Mouse (Mus musculus) heart, embryonic 13.5 days (tissue): ENCODE measurements around the gene Scn10a. TPM values are rescaled to one million over a fixed set of nuclear protein-coding genes. Genes with fewer than 3 reads are reported as not detected.

Source experiments
- ATAC-seq: fragments of 200-750 bp; cut with Nextera tagmentation; 2 replicates; pipeline ENCODE4 v1.8.0; 2017; ENCODE audit warnings: moderate TSS enrichment; ENCODE audit not compliant: insufficient number of reproducible peaks, low FRiP score, low TSS enrichment; ENCODE audit errors: extremely low read depth
- H3K27ac ChIP-seq: fragments of 300-500 bp; sonication (generic); replicated peaks from 2 replicates; pipeline ENCODE4 v1.5.1; 2015; ENCODE audit warnings: moderate library complexity, mild to moderate bottlenecking, inconsistent platforms
- H3K27me3 ChIP-seq: fragments of 300-500 bp; sonication (generic); replicated peaks from 2 replicates; pipeline ENCODE4 v1.6.1; 2015; ENCODE audit warnings: mild to moderate bottlenecking, inconsistent platforms
- H3K36me3 ChIP-seq: fragments of 300-500 bp; sonication (generic); 2 replicates; pipeline ENCODE4 v1.6.1; 2015; ENCODE audit warnings: mild to moderate bottlenecking, inconsistent platforms
- H3K4me1 ChIP-seq: fragments of 300-500 bp; sonication (generic); 2 replicates; pipeline ENCODE4 v1.6.1; 2015; ENCODE audit warnings: inconsistent platforms
- H3K4me2 ChIP-seq: fragments of 300-500 bp; sonication (generic); 2 replicates; pipeline ENCODE4 v1.6.1; 2015; ENCODE audit warnings: inconsistent platforms, mild to moderate bottlenecking, moderate library complexity
- H3K4me3 ChIP-seq: fragments of 300-500 bp; sonication (generic); 2 replicates; pipeline ENCODE4 v1.5.1; 2015; ENCODE audit warnings: moderate library complexity, mild to moderate bottlenecking, inconsistent platforms
- H3K9ac ChIP-seq: fragments of 300-500 bp; sonication (generic); 2 replicates; pipeline ENCODE4 v1.6.1; 2015; ENCODE audit warnings: inconsistent platforms, mild to moderate bottlenecking, moderate library complexity
- H3K9me3 ChIP-seq: fragments of 300-500 bp; sonication (generic); 2 replicates; pipeline ENCODE4 v1.6.1; 2016; ENCODE audit warnings: inconsistent platforms
- whole genome bisulfite sequencing: fragments of 180-500 bp; shearing (Covaris S2); methylation state at CpG from one replicate; pipeline ENCODE4 v1.1.7; 2015; ENCODE audit warnings: mixed read lengths; 5-methylcytosine and 5-hydroxymethylcytosine counted together
- polyA plus RNA-seq: library from polyadenylated mRNA; unstranded; fragments of >200 nt; fragmentation: Nextera tagmentation; extraction: Ambion mirVana; gene quantifications from 2 replicates; pipeline ENCODE4 v1.2.1, GENCODE M21; 2015

The Scn10a gene
- polyA plus RNA-seq, 1 experiment from 2014 or later, result 0.75 TPM

GRCm38 (mm10) chr9:119725293-119725862, 6.3 kb upstream of the Scn10a start:
- H3K36me3 ChIP-seq, result no peaks in the 10 kb centered on the region
- H3K9ac ChIP-seq, result no peak overlapping the region
- peaks cover 9% of the 10 kb centered on the region; the same call in 1 of the 2 replicates for H3K27me3 ChIP-seq
- H3K4me1 ChIP-seq, result peaks cover 23% of the 10 kb centered on the region
- H3K9me3 ChIP-seq, result no peaks in the 10 kb centered on the region
- no peak overlapping the region for H3K4me2 ChIP-seq
- no peak for ATAC-seq
- no peak overlapping the region for H3K27ac ChIP-seq
- H3K4me3 ChIP-seq, result no peak overlapping the region
- WGBS, result 59% methylated on average over 6 of the region's 6 CpGs

- Histone ChIP-seq H3K27me3 (no peaks in the 10 kb centered on the region; the same call in 1 of the 2 replicates), H3K36me3 (no peaks in the 10 kb centered on the region), H3K27ac (no peak overlapping the region), H3K9ac (no peak overlapping the region), H3K9me3 (no peaks in the 10 kb centered on the region), H3K4me3 (no peak overlapping the region), H3K4me2 (no peak overlapping the region), H3K4me1 (no peaks in the 10 kb centered on the region)
- no peak for ATAC-seq
- WGBS, result 8% methylated on average over 6 of the region's 6 CpGs
These were observed 12.4 kb downstream of the Scn10a start for GRCm38 (mm10) chr9:119706700-119707099.

GRCm38 (mm10) chr9:119691505-119691904, 27.6 kb downstream of the Scn10a start:
- no peak overlapping the region for H3K27ac ChIP-seq
- no peaks in the 10 kb centered on the region for H3K4me1 ChIP-seq
- no peaks in the 10 kb centered on the region for H3K27me3 ChIP-seq
- H3K4me3 ChIP-seq, result no peak overlapping the region
- 0 out of 2 replicates have a peak, but pooled peaks cover under 1% of the 10 kb centered on the region for H3K9me3 ChIP-seq
- no peaks in the 10 kb centered on the region for H3K36me3 ChIP-seq
- H3K4me2 ChIP-seq, result no peak overlapping the region
- ATAC-seq, result no peak
- WGBS, result 51% methylated on average over 7 of the region's 7 CpGs
- H3K9ac ChIP-seq, result no peak overlapping the region

- ATAC-seq, result no peak
- no peak overlapping the region for H3K4me2 ChIP-seq
- H3K9ac ChIP-seq, result no peak overlapping the region
- H3K4me3 ChIP-seq, result no peak overlapping the region
- no peak overlapping the region for H3K27ac ChIP-seq
- H3K27me3 ChIP-seq, result no peaks in the 10 kb centered on the region
- WGBS, result 58% methylated on average over 8 of the region's 8 CpGs
- H3K36me3 ChIP-seq, result no peaks in the 10 kb centered on the region
- H3K9me3 ChIP-seq, result peaks cover 5% of the 10 kb centered on the region; the same call in 1 of the 2 replicates
- H3K4me1 ChIP-seq, result no peaks in the 10 kb centered on the region
These were observed 28.1 kb downstream of the Scn10a start for GRCm38 (mm10) chr9:119691001-119691400.

DNA sequence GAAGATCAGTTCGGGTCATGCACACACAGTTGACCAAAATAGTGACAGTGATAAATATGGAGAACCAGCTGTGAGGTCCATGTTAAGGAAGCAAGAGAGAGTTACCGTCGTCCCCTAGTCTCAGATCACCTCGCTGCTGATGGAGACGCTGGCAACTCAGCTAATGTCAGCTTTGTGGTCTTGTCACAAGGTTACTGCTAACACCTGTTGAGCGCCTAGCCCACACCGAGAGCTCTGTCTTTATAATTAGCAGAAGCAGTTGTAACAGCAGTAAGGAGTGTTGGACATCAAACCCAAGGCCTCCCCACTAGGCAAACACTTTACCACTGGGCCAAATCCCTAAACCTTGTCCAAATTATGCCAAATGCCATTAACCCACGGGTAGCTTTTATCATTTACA, 31.2 kb downstream of the Scn10a start:
- Histone ChIP-seq H3K4me2 (no peak overlapping the region), H3K36me3 (no peaks in the 10 kb centered on the region), H3K9ac (no peak overlapping the region), H3K4me1 (no peaks in the 10 kb centered on the region), H3K27ac (no peak overlapping the region), H3K27me3 (0 out of 2 replicates have a peak, but pooled peaks cover 4% of the 10 kb centered on the region), H3K9me3 (peaks cover 8% of the 10 kb centered on the region; the same call in 1 of the 2 replicates), H3K4me3 (no peak overlapping the region)
- ATAC-seq, result no peak
- 60% methylated on average over 8 of the region's 8 CpGs for WGBS

- Histone ChIP-seq H3K4me3 (no peak overlapping the region), H3K4me1 (no peaks in the 10 kb centered on the region), H3K36me3 (no peaks in the 10 kb centered on the region), H3K9me3 (peaks cover 8% of the 10 kb centered on the region; the same call in 1 of the 2 replicates), H3K27ac (no peak overlapping the region), H3K4me2 (no peak overlapping the region), H3K27me3 (0 out of 2 replicates have a peak, but pooled peaks cover 5% of the 10 kb centered on the region), H3K9ac (no peak overlapping the region)
- ATAC-seq, result no peak
- WGBS, result 89% methylated on average over 8 of the region's 8 CpGs
These were observed 32.9 kb downstream of the Scn10a start for GRCm38 (mm10) chr9:119686187-119686586.

DNA sequence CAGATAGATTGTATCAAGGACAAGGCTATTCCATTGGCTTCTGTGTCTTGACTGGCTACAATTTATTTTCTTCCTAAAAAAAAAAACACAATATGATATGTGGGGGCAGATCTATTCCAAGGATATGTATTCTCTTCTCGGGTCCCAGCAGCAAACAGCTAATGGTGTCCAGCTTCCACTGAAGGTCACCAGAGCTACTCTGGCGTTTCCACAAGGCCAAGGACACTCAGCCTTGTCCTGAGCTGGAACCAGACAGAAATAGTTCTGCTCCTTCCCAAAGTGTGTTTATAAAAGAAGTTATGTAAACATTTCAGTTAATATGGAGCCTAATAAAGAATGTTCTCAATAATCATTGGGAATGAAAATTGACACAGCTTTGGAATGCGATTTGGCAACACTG, 38.2 kb downstream of the Scn10a start:
- no peak overlapping the region for H3K4me2 ChIP-seq
- H3K27me3 ChIP-seq, result peaks cover 5% of the 10 kb centered on the region; the same call in 1 of the 2 replicates
- peaks cover 1% of the 10 kb centered on the region; the same call in 1 of the 2 replicates for H3K9me3 ChIP-seq
- WGBS, result 62% methylated on average over 3 of the region's 3 CpGs
- H3K4me1 ChIP-seq, result no peaks in the 10 kb centered on the region
- H3K4me3 ChIP-seq, result no peak overlapping the region
- no peak for ATAC-seq
- H3K36me3 ChIP-seq, result no peaks in the 10 kb centered on the region
- no peak overlapping the region for H3K27ac ChIP-seq
- no peak overlapping the region for H3K9ac ChIP-seq

- Histone ChIP-seq H3K27ac (no peak overlapping the region), H3K4me3 (no peak overlapping the region), H3K9me3 (no peaks in the 10 kb centered on the region), H3K27me3 (peaks cover 19% of the 10 kb centered on the region; the same call in 1 of the 2 replicates), H3K9ac (no peak overlapping the region), H3K4me1 (no peaks in the 10 kb centered on the region), H3K36me3 (no peaks in the 10 kb centered on the region), H3K4me2 (no peak overlapping the region)
- WGBS, result 43% methylated on average over 1 of the region's 1 CpGs
- no peak for ATAC-seq
These were observed 55.0 kb downstream of the Scn10a start for GRCm38 (mm10) chr9:119664109-119664508.

GRCm38 (mm10) chr9:119656111-119656510, 63.0 kb downstream of the Scn10a start:
- H3K4me1 ChIP-seq, result peaks cover 14% of the 10 kb centered on the region
- no peak overlapping the region for H3K4me3 ChIP-seq
- no peaks in the 10 kb centered on the region for H3K9me3 ChIP-seq
- H3K4me2 ChIP-seq, result no peak overlapping the region
- no peak overlapping the region for H3K9ac ChIP-seq
- peaks cover 37% of the 10 kb centered on the region; the same call in 1 of the 2 replicates for H3K27me3 ChIP-seq
- H3K36me3 ChIP-seq, result no peaks in the 10 kb centered on the region
- no peak for ATAC-seq
- WGBS, result 16% methylated on average over 6 of the region's 6 CpGs
- no peak overlapping the region for H3K27ac ChIP-seq

- ATAC-seq, result no peak
- H3K27ac ChIP-seq, result no peak overlapping the region
- no peak overlapping the region for H3K9ac ChIP-seq
- 41% methylated on average over 5 of the region's 5 CpGs for WGBS
- H3K4me1 ChIP-seq, result peaks cover 14% of the 10 kb centered on the region
- peaks cover 21% of the 10 kb centered on the region; the same call in 1 of the 2 replicates for H3K27me3 ChIP-seq
- no peaks in the 10 kb centered on the region for H3K36me3 ChIP-seq
- H3K9me3 ChIP-seq, result no peaks in the 10 kb centered on the region
- H3K4me2 ChIP-seq, result no peak overlapping the region
- no peak overlapping the region for H3K4me3 ChIP-seq
These were observed 65.4 kb downstream of the Scn10a start for GRCm38 (mm10) chr9:119653758-119654157.

DNA sequence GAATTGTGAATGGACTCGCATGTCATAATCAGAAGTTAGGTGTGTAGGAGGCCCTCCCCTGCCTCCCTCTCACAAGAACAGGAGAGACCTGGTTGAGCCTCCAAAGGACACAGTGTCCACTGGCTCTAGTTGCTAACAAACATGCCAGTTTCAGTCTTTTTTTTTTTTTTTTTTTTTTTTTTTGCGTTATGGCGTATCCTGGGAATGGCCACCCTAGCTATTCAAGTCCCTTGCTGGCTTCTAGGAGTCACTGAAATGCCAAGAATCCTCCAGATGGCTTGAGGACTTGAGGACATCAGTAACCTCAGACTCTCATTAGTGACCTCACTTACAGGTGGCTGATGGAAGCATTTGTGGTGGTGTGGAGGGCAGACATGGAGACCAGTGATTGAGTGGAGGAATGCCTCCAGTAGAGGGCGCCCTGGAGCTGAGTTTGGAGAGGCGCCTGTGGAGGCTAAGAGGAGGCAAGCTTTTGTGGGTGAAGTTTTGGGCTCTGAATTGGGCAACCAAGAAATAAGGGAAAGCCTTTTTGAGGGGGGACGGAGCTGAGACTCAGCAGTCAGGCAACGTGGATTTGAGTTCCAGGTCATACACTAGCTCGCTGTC, 72.1 kb downstream of the Scn10a start:
- 0 out of 2 replicates have a peak, but pooled peaks cover 13% of the 10 kb centered on the region for H3K4me1 ChIP-seq
- no peak for ATAC-seq
- WGBS, result 61% methylated on average over 8 of the region's 8 CpGs
- H3K9me3 ChIP-seq, result no peaks in the 10 kb centered on the region
- no peak overlapping the region for H3K27ac ChIP-seq
- H3K4me2 ChIP-seq, result no peak overlapping the region
- peaks cover 12% of the 10 kb centered on the region for H3K27me3 ChIP-seq
- H3K36me3 ChIP-seq, result no peaks in the 10 kb centered on the region
- no peak overlapping the region for H3K9ac ChIP-seq
- no peak overlapping the region for H3K4me3 ChIP-seq

DNA sequence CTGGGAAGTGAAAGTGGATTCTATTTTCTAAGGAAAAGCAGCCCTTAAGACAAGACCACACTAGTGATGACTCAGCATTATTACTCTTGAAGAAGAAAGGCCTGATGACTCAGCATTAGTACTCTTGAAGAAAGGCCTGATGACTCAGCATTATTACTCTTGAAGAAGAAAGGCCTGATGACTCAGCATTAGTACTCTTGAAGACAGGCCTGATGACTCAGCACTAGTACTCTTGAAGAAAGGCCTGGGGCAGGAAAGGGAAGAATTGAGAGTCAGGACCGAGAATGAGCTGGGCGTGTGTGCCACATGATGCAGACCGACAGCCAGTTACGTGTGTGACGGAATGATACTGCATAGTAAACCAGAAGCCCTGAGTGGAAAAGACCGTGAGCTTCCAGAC, 77.1 kb downstream of the Scn10a start:
- H3K4me1 ChIP-seq, result 0 out of 2 replicates have a peak, but pooled peaks cover 13% of the 10 kb centered on the region
- H3K36me3 ChIP-seq, result no peaks in the 10 kb centered on the region
- H3K27ac ChIP-seq, result no peak overlapping the region
- WGBS, result 84% methylated on average over 6 of the region's 6 CpGs
- ATAC-seq, result peak; percentile 66
- H3K4me3 ChIP-seq, result no peak overlapping the region
- no peak overlapping the region for H3K9ac ChIP-seq
- H3K27me3 ChIP-seq, result peaks cover 8% of the 10 kb centered on the region; the same call in 1 of the 2 replicates
- H3K4me2 ChIP-seq, result no peak overlapping the region
- H3K9me3 ChIP-seq, result no peaks in the 10 kb centered on the region
